Mouse (Mus musculus): ENCODE measurements around the gene Stra6.

Gene Stra6

DNA sequence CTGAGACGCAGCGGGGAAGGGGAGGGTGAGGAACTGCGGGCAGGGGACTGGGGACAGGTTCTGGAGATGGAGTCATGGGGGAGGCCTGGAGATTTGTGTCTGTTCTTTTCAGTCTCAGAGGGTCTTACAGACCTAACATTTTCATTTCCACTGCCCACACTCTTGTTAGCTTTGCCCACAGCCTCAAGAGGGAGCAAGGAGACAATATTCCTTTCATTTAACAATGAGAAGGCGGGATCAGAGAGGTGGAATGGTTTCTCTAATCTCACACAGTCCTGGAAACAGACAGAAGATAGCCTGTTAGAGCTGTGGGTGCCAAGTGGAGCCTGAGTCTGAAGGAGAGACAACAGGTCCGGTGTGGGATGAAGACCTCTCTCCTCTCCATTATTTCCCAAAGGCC lies 11.7 kb upstream of the Stra6 start:
- DNase-seq, result no peak

DNA sequence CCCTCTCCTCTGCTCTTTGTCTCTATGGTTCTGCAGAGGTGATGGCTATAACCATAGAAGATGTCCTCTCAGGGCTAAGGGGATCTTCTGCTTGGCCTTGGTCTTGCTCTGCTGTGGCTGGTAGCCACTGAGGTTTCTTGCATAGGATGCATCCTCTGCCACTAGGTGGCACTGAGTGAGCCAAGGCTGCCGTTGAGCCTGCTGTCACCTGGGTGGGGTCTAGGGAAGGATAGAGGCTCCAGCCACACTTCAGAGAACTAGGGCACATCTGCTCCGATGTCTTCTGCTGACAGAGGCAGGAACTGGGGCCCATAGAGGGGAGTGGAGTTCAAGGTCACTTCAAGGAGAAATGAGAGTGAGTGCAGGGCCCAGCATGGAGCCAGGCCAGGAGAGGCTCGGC lies 10.5 kb upstream of the Stra6 start:
- peak; percentile 48 for DNase-seq

DNA sequence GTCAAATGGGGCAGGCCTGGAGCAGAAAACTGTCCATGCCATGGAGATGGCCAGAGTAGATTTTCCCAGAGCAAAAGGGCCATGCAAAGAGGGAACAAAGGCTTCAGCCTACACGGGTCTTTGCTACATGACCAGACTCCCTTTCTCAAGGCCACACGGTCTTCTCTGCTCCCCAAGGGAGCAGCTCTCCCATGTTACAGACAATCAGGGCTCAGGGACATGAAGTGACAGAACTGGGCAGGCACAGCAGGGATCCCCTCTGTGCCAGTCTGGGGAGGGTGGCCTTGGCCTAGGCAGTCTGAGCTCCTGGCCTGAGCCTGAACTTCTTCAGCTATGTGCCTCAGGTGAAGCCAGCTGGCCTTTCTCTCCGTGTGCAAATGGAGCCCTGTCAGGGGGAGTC lies 10.0 kb upstream of the Stra6 start:
- no peak for DNase-seq

DNA sequence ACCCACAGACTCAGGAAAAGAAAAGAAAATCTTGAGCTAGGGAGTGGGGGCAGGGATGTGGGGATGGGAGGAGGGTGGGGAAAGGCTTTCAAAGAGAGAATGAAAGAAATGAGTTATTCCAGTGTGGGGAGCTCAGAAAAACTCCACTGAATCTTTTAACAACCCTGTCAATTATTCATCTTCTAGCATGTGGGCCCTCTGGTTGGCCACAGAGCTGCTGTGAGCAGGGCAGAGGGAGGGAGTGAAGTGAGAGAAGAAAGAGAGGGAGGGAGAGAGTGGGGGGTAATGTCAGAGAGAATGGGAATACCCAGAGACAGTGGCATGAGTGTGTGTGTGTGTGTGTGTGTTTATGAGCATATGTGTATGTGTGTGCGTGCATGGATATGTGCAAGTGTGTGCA lies 9.6 kb upstream of the Stra6 start:
- DNase-seq, result no peak

DNA sequence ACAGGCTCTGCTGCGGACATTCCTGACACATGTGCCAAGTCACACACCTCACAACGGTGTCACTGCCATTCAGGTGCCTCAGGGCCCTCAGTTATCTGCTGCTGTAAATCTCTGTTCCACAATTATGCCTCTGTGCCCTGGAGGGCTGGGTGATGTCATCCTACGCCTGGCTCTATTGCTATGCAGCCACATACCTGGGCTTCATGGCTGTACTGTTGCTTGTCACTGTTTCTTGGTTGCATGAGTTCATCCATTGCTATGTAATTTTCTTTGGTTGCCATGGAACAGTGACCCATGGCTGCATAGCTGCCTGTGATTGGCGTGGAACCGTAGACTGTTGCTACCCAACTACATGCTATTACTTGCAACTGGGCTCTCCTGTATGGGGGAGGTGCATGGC lies 7.9 kb upstream of the Stra6 start:
- DNase-seq, result no peak

DNA sequence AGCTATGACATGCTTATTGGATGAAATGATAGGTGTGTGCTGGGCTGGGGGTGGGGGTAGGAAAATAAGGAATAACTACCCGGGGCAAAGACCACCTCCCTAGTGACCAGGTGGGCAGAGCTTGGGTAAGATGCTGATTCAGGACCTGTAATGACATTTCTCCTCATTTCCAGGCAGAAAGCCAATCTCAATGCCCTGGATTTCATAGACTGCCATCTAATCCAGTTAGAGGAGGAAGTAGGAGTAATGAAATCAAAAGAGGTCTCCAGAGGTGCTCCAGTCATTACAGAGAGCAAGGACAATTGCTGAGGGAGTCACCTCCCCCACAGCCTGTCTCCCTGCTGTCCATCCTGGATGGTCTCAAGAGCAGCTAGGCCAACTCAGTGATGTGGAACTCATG lies 3.7 kb upstream of the Stra6 start:
- no peak for DNase-seq

DNA sequence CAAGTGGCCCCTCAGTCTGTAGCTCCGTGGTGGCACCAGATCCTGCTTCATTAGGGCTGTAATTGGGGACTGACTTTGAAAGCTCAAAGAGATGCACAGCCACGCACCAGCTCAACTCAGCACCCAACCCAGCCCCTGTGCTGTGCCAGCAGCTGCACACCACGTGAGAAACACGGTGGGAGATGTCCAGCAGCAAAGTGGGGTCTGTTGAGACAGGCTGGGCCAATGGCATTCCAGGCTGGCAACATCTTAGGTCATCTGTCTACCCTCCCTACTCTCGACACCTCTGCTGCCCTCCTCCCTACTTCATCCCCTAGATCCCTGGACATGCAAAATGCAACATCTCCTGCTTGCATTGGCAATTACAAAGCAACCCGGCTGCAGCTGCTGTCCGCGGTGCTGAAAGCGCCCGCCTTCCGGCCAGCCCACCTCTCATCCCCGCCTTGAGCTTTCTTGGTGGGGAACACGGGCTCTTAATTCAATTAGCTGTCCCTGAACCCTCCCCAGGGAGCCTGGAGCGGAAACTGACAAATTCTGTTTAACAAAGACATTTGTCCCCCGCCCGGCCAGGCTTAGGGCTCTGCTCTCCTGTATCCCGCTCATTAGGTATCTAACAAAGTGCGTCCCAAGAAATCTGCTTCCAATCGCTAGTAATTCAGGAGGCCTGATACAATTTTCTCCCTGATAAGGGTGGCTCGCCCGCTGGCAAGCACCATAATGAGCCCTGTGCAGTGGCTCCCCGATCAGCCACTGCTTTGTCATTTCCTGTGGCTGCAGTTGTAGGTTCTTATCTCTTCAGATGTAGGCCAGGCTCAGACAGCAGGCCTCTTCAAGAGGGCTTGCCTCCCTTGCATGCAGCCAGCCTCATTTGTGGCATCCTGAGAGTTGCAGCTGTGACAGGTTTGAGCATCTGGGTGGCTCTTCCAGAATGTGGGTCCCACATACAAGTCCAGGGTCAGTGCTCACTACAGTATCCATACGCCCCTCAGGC lies 2.6 kb upstream of the Stra6 start:
- peak; percentile 54 for DNase-seq

DNA sequence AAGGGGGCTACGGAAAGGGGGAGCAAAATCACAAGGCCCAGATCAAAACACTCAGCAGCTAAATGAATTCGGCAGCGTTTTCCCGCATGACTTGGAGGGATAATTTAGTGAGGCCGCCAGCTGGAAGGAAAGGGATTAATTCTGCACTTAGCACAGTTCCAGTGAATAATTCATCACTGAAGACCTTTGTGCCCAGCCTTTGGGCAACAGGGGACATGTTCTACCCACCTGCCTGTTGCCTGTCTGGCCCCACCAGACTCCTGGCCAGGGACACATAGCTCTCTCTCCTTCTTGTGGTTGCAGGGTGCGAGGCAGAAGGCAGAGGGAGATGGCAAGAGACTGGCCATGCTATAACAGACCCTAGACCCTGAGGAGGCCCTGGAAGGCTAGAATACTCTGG lies 1.9 kb downstream of the Stra6 start:
- DNase-seq, result no peak

DNA sequence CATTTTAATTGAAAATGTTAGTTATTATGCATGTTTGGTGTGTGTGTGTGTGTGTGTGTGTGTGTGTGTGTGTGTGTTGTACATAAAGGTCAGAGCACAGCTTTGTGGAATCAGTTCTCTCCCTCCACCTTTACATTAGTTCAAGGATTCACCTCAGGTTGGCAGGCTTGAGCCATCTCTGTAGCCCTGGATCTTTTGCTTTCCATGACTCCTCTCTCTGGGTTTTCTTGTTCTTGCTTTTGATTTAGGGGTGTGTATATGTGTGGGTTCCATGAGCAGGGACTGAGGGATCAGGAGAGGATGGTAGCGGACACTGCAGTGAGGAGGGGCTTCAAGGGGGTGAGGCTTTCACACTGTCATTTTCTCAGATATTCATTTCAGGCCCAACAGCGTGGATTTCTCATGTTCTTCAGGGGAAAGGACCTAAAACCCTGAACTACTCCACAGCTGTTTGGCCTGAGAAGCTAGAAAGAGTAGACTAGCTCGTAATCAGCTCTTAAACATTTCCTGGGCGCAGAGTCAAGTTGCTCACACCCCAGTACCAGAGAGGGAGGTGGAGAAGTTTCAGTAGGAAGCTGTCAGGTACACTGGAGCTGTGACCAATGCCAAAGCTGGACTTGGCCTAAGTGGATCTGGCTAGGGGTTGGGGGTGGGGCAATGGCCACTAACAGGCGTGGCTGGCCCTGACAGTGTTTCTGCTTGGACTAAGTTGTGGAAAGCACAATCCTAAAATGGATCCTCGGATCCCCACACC lies 2.6 kb downstream of the Stra6 start:
- no peak for DNase-seq

DNA sequence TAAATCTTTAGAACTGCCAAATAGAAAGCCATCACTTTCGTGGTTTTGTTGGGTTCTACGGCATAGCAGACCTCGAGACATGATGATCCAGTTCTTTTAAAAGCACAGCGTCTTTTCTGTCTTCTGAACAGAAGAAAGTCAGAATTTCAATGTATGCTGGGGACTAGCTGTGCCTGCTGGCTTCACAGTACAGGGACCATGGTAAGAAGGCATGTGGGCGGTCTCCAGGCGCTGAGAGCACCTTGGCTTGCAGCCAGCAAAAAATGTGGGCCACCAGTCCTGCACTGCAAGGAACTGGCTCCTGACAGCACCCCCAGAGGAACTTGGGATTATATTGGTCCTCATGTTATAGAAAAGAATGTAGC lies 3.1 kb downstream of the Stra6 start:
- no peak for DNase-seq

DNA sequence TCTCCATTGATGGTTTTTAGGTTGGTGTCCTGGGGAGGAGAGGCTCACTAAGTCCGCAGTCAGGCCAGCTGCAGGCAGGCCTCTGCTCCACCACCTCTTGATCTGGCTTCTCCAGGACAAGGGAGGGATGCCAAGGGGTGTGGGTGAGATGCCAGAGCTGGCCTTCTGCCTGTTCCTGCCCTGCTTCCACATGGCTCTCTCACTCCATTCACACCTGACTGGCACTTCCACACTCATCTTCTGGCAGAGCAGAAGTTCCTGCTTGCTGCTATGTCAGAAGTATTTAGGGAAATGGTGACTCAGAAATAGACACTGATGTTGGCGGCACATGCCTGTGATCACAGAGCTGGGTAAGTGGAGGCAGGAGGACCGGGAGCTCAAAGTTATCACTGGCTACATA lies 4.0 kb downstream of the Stra6 start:
- DNase-seq, result no peak

DNA sequence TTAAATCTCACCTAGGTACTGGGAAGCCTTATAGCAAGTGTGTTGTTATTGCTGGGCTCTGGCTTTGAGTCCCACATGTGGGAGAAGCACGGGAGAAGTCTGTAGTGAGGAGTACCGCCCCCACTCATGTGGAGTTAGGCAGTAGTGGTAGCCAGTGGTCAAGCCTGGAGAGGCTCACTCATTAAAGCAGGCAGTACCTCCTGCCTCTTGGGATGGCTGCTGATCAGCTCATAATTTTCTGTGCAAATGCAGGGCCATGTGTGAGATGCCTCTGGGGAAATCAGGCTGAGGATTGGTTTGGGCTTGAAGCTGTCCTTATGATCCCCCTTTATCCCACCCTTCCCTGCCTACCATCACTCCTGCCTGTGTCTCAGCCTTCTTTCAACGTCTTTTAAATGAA lies 11.0 kb downstream of the Stra6 start:
- no peak for DNase-seq

DNA sequence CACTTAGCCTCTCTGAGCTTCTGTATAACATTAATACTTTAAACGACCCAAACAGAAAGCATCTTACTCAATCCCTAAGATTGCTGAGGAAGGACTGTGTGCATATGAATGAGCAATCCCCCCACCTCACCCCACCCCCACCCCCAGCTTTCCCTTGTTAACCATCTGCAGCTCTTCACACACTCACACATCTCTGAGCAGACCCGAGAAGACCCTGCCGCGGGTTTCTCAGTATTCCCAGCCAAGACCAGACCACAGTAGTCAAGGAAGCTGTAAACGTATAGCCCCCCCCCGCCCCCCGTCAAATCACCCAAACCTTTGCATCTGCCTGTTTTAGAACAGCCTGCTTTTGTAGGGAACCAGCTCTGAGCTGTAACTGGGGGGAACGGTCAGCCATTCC lies 21.0 kb downstream of the Stra6 start:
- DNase-seq, result no peak

DNA sequence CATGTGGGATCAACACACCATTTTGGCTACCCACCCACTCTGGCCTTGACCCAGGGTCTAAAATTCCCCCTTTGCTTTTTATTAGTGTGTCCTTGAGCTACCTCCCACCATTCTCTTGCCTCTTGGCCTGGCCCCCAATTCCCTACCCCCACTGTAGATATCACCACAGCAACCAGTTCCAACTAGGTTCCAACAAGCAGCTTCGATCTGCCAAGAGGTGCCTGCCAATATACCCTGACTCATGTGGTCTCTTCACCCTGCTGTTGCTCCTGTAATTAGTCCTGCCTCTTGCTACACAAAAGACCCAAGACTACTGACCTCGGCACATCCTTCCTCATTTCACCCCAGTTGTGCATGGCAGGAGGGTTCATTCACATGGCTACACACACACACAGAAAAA lies 21.5 kb downstream of the Stra6 start:
- DNase-seq, result no peak

DNA sequence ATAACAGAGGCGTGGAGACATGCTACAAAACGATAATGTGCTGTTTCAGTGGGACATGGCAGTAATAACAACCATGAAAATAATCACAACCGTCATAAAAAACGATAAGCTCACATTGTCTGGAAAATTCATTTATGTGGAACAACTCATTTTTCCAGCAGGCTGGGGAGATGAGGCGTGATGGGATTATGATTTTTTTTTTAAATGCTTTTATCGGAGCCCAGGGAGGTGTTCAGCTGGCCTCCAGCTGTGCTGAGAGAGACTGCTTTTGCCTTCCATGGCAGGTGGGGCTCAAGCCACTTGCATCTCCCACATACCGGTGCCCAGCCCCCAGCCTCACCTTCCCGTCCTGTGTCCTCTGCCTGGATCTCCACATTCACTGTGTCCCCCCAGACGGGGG lies 22.6 kb downstream of the Stra6 start:
- DNase-seq, result no peak

DNA sequence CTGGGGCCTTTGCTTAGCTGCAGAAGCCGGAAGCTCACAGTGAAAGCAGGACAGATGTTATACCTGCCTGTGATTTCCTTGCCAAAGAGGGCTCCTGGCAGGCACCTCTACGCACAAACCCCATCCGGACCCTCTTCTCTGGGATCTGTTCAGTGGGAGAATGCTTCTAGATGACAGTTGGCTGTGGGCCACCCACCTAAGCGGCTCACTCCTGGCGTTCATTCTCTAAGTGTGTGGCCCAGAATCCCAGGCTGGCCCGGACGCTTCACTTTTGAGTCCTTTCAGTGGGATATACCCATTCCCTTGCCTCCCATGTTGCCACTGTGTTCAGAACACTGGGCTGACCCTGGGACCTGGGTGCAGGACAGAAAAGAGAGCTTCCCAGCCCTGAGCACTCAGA lies 23.3 kb downstream of the Stra6 start:
- DNase-seq, result no peak

DNA sequence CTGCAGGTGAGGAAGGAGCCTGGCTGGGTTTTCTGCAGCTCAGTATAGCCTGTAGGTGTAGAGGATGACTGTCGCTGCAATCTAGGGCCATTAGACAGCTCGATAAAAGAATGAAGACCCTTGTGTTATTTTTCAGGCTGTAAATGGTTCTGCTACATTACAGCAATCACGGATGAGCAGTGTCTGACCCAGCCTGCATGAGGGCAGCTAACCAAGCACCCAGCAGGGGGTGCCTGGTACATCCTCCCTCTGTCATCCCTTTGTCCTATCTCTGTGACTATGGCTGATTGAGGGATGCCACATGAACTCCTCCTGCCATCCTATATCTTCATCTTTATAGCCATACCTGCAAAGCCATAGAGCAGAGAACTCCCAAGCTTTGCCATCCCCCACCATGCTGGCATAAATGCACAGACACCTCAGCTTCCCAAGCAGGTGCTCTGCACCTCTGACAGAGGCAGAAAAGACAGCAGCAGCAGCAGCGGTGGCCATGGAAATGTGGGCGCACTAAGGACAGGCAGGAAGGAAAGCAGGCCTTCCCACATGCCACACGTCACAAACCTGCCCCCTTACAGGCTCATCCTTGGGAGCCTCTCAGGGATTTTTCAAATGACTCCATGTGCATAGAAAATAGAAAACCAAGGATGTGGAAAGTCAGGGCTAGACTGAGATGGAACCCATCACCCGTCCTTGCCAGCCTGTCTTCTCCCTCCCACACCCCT lies 23.9 kb downstream of the Stra6 start:
- no peak for DNase-seq

DNA sequence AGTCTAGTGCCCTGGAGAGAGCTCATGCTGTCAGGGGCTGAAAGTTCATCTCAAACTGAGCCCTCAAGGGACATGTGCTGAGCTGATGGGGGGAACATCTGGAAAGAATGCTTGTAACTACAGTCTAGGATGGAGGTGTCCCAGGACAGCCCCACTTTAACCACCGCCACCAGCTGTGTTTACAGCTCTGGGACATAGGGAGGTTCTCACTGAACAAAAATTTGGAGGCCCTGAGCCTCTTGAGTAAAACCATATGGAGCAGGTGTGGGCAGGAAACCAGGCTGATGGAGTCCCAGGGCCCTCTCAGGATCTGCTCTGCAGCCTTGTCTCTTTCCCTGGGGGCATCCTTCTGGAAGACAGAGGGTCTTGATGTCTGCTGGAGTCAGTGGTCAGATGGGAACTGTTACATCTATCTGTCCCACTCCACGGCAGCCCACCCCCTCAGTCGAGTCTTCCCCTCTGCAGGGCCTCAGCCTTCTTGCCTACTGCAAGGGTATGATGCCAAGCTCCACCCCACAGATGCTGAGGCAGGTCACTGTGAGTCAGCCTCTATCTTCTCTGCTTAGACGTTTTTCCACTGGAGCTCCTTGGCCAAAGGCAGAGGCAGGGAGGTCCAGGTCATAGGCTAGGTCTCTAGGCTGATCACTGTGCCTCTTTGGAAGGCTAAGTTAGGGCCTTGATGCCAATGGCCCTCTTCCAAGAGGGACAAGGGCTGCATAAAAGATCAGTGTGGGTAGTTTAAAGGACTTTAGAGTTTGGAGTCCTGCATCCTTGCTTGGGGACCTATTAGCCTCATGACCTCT lies 28.2 kb downstream of the Stra6 start:
- no peak for DNase-seq

DNA sequence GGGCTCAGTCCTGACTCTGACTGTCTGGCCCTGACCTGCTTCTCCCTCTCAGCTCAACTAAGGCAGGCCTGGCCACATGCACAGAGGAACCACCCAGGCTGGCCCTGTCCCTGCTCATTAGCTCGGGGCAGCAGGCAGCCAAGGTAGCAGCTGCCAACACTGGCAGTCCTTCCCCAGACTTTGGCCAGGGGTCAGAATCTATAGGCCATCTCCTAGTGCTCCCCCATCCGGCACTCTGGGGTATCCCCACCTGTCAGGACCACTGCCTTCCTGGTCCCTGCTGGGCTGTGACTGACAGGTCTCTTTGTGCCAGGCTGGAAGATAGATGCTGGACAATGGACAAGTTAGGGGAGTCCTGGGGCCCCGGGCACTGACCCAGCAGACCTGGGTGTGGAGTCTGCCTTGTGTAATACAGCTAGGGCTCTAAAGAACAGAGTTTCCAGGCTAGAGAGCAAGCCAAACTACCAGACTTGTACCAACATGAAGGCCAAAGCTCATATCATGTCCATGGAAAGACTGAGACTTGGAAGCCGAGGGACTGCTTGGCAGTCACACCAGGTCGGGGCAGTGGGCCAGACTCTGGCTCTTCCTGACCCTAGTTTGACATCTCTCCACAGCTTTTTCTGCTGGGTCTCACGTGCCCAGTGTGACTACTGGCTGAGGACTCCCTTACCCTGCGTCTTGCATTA lies 29.1 kb downstream of the Stra6 start:
- DNase-seq, result no peak

DNA sequence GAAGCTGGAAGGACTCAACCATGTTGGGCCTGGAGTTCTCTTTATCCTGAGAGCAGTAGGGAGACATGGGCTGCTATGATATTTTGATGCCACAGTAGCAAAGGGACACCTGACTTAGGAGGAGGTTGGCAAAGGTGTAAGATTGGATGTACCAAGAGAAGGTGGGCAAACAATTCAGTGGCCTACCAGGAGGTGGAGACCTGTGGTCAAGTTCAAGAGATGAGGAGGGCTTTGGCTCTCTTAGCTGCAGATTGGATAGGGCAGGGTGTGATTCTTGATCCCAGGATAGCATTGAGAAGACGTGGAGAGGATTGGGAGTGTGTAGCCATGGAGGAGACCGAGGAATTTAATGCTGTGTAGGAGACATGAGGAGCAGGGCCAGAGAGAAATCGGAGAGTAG lies 30.2 kb downstream of the Stra6 start:
- DNase-seq, result no peak

DNA sequence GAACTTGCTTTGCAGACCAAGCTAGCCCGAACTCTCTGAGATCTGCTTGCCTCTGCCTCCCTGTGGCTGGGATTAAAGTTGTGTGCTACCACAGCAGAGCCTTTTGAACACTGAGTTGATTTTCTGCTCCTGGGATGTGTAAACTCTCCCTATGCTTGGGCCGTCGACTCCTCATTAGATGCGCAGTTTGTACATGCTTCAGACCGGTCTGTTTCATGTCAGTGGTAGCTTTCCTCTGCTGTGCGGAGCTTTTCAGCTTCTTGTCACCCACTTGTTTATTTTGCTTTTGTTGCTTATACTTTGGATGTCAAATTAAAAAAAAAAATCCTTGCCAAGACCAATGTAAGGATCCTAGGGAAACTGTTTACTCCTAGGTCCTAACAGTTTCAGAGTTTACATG lies 32.4 kb downstream of the Stra6 start:
- DNase-seq, result no peak

DNA sequence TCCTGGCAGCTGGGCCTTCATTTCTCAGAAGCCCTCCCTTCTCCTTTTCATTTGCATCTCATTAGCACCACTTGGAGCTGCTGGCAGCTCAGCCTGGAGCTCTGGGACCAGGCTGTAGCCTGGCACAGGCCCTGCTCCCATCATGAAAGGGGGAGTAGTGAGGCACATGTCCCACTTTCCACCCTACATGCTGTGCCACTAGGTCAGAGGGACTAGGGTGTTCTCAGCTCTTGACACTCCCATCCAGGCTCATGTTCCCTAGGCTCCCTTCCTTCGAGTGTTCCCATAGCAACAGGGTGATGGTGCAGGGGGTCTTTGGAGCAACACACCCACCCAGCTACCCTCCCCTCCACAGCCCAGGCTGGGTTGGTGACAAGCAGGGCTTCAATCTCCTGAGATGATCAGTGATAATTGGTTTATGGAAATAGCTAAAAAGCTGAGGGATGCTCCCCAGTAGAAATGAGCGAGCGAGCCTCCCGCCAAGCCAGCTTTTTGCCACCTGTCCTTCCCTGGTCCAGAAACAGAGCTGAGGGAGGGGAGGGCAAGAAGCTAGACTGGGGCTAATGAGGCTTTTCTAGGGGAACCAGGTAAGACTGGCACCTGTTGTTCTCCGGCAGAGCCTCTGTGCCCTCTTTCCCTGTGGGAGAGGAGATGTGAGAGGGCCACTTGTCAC lies 33.2 kb downstream of the Stra6 start:
- DNase-seq, result no peak
